Mouse (Mus musculus) gastrocnemius, postnatal 10 days (tissue): ENCODE measurements at regions not wholly inside any gene's neighbourhood (a gene's known extent, or its start where the extent isn't known, plus 50 kb on each side); places are given as distances from the start of the nearest gene placed in this dataset.

Source experiments
- DNase-seq: peaks from one replicate; pipeline ENCODE4 v3.0.0; 2021; ENCODE audit warnings: mixed read lengths

DNA sequence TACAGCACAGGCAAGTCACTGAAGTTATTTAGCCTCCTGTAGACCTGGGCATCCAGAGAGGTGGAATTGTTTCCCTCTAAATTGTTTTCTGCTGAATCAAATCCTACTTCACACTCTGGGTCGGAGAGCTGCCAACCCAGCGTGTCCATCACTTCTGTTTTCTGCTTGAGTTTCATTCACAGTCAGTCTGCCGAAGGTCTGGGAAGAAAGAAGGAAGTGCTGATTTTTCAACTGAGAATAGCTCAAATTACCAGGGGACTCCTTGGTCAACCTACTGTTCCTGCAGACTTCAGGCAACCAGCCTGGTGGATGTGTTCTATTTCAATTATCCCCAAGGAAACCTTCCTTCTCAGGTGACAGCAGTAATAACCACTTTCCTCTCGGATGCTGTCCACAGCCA, 179.1 kb upstream of the Nckap5 start:
- DNase-seq: no peak

DNA sequence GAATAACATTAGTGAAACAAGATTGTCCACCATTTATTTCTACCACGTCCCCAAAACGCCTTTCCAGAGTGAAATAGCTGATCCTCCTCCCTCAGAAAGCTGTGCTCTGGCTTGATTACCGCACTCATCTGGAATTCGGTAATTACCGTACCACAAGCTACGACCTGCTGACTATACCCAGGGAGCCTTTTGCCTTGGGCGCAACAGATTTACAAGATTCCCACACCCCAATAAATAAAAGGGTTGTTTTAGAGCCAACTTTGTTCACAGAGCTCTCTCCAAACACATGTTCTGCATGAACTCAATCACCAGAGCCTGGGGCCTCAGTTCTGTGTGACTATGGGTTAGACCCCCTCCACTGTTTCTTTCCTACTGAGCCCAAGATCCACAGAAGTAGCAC, 171.1 kb upstream of the Nckap5 start:
- no peak for DNase-seq

DNA sequence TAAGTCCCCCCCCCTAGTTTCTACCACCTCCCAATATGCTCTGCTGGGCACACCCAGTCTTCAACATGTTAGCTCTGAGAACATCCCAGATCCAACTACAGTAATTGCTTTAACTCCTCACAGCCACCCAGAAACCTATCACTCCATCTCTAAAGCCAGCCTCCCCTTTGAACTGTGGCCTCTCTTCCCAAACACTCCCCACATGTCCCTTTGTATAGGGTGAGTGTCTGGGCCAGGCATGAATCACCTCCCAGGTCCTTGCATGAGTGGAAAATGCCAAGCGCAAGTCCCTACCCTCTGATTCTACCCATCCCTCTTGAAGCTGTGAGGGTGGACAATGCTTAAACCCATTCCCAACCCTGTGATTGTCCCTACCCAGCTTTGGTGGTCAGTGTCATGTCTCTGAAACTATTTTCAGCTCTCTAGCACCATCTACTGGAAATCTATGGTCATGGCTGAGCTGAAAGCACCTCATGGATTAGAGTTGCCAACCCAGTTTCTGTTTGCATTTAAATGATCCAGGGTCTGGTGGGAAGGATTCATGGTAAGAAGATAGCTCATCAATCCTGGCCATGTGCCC, 162.6 kb upstream of the Nckap5 start:
- no peak for DNase-seq

DNA sequence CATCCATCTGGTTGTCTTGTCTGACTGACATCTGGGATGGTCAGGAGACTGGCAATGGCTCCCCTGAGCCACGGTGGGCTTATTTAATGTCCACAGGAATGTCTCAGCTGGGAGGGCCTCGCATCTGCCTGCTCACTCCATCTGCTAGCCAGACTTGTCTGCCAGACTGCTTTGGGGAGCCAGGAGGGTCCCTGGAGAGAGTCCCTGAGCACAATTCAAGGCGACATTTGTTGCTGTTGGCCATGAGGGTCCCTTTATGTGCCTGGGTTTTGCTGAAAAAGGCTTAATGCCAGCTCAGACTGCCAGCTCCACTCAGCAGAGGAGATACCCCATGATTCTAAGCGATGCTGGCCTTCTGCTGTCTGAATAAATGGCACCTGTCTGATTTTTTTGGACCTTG, 161.8 kb upstream of the Nckap5 start:
- DNase-seq: no peak

DNA sequence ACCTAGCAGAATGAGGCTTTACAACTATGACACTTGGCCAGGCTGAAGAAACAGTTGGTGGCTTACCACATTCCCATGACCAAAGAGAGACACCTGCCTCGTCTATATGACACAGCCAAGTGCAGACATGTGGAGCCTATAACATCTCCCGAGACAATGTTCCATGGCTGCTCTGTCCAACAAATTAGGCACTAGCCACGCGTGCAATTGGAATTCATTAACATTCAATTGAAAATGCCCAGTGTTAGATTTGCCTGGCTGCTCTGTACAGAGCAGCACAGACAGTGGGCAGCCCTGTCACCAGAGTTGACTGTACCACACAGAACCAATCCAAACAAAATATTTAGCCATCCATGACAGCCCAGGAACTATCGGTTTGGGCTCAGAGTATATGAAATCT, 152.2 kb upstream of the Nckap5 start:
- DNase-seq: no peak

DNA sequence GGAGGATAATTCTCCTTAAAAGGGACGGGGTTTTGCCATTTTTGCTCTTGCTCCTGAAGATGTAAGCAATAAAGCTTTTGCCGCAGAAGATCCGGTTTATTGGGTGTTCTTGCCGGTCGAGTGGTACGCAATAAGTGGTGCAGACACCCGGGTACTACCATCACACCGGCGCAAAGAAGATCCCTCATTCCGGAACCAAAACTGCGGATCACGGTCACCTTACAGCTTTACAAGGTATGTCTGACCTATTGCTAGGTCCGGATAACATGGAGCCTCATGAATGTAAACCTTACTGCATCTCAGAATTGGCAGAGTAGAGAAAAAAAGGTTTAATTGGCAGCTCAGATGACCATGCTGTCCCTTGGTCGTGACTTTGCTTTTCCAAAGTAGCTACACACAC, 149.7 kb upstream of the Nckap5 start:
- no peak for DNase-seq

DNA sequence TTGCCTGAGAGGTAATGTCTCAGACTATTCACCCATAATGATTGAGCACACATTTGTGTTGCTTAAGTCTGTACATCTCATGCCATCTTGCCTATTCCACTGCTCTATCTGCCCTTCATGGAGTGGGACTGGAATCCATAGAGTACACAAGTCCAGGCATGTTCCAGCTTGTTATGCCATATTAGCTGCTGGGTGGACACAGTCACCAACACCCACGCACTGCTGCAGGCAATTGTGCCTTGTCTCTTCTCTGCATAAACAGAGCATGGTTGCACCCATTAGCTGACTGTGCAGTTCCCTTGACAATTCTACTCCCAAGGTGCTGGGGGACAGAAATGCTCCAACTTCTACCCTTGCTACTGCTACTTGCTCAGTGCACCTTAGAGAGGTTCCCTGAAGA, 143.3 kb upstream of the Nckap5 start:
- DNase-seq: no peak

DNA sequence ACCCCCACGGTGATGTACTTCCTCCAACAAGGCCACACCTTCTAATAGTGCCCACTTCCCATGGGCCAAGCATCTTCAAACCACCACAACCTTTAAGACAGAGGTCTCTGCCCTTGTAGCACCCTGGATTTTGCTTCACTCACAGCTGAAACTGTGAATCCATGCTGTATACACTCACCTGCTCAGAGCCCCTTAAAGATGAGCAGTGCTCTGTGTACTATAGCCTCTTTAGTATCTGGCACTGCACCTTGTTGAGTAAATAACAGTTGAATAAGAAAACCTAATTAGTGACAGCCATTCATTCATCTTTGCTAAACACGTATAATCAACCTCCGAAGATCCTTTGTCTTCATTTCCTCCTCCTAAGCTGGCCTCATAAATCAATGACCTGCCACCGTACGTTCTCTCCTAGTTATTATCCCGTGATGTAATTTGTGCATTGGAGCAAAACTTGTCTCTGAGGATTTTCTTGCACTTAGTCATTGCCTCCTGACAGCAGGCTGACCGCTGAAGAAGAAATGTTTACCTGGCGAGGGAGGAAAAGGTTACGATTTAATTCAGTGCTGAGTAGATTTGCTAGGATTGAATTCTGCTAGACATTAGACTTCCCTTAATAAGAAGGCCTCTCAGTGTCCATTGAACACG, 141.3 kb upstream of the Nckap5 start:
- DNase-seq: no peak

DNA sequence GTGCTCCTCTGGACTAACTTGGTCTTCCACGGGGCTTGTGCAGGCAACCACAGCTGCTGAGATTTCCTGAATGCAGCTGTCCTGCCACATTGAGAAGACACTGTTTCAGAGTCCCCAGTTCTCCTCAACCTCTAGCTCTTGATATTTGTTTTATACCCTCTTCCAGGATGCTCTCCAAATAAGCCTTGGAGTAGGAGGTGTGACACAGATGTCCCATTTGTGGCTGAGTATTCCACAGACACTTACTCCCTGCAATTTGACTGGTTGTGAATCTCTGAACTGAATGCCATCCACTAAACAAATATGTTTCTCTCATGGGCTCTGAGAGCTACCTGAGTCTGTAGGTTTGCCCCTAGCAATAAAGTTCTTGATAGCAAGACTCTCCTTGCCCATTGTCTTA, 140.5 kb upstream of the Nckap5 start:
- DNase-seq: no peak

DNA sequence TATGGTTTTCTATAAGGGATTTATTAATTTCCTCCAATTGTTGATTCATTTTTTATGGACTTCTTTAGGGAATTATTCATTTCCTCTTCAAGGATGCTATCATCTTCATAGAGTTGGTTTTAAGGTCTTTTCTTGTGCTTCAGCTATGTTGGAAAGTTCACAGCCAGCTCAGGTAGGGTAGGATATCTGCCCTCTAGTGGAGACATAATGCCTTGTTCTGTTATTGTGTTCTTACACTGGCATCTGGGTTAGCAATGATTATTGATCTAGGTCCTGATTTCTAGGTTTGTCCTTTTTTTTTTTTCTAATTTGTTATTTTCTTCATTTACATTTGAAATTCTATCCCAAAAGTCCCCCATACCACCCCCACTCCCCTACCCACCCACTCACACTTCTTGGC, 135.8 kb upstream of the Nckap5 start:
- no peak for DNase-seq

DNA sequence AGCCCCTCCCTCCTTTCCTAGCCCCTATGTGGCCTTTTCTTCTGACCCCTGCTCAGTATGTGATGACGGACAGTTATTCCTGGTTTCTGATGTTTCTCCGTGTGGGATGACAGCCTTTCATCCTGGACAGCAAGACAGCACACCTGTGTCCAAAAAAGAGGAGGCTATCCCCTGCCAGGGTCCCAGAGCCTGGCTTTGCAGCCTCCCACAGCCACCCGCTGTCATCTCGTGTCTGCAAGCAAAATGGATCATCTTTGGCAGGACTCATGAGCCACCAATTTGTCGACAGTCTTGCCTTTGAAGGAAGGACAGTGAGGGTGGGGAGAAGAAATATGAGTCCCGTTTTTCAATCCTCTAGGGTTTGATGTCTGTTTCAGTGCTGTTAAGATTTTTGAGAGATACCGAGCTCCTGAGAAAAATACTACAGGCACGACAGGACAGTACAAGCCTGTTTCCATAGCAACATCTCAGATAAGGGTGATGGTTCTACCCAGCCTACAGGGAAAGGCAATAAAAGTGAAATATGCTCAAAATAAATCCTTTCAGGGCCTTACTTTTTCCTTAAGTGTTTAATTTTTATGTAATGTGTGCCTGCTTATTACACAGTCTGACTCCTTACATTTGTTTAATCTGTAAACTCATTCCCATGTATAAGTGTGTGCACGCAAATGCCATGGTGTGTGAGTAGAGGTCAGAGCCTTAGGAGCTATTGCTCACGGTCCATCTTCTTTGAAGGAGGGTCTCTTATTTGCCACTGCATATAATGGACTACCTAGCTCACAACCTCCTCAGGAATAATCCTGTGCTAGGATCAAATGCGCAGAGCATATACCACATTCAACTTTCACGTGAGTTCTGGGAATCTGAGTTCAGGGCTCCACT, 125.5 kb upstream of the Nckap5 start:
- no peak for DNase-seq

DNA sequence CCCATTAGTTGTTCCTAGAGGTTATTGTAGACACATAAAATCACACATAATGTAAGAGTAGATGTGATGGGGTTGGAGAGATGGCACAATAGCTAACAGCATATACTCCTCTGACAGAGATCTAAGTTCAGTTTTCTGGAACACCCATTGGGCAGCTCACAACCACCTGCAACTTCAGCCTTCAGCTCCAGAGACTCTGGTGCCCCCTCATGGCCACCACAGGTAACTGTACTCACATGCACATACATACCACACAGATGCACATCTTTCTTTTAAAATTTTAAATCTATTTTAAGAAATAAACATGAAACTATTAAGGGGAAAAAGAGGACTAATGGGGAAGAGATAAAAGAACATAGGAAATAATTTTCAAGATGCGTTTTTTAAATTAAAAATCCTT, 117.3 kb upstream of the Nckap5 start:
- no peak for DNase-seq

DNA sequence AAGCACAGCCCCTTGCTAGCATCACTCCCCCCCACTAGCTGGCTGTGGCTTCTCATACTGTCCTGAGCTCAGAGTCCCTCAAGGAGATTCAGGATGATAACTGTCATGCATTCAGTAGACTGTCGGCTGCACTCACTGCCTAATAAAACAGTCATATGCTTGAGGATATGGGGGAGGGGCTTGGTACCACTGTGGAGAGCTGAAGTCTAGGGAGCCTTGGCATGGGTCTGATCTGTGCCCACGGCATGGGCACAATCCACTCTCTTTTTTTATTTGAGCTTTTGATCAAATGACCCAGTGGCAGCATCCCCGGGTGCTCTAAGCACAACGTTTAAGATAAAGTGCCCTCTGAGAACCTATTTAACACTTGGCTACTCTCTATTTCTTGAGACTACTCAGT, 102.1 kb upstream of the Nckap5 start:
- no peak for DNase-seq

DNA sequence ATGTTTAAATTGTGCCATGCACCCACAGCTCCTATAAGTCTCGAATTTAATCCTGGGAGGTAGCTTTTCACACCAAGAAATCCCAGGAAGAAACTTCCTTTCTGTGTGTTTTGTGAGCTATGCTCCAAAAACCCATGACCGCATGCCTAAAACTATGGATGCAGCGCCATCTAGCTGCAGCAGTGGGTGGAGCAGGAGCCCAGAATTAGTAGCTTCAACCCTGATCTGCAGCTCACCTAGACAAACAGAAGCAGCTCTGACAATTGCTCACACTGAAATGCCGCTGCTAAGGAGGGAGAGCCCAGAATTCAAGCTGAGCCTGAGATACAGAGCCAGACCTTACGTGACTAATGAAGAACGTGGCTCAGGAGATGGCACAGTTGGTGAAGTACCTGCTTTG, 101.2 kb upstream of the Nckap5 start:
- peak; percentile 77 for DNase-seq

DNA sequence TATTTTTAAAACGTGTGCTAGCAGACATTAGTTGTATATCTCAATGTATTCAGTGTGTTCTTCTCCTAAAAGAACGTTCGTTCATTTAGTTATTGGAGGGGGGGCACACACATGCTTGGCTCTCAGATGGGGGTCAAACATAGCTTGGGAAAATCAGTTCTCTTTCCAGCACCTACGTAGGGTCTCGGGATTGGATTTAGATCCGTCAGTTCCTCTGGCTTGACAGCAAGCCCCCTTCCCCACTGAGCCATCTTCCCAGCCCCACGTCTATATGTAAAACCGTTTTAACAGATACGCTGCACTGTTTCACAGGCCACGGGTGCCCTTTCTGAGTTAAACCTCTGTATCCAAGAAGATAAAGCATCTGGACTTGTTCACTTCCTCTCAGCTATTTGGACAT, 100.5 kb upstream of the Nckap5 start:
- no peak for DNase-seq

DNA sequence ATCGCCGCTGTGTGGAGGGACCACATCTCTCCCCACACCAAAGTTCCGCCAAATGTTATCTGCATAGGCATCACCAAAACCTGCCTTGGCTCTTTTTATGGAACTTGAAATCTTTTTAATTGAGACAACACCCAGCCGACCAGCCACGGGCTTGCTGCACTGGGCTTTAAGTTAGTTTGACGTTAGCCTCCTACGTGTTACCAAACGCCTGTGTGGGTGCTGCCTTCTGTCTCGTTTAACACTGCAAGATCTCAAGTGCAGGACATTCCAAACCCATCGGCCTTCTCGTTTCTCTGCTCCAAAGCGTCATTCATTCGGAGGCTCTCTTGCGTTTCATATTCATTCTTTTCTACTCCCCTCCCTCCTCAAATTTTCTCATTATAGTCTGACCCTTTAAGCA, 100.0 kb upstream of the Nckap5 start:
- no peak for DNase-seq

DNA sequence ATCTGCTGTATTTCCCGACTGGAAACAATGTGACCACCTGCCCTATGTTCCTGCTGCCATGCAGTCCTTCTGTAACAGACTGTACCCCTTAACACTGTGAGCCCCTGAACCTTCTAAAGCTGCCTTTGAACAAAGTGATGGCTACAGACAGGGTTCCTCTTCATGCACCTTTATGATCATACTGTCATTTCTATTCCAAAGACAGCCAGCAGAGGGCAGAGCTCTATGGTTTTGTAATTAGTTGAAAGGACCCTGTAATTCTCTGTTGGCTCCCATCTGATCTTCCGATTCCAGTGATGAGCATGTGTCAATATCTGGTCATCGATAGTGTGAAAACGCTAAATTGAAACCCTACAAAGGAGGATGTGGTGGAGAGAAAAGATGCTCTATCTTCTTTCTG, 99.1 kb upstream of the Nckap5 start:
- DNase-seq: no peak

DNA sequence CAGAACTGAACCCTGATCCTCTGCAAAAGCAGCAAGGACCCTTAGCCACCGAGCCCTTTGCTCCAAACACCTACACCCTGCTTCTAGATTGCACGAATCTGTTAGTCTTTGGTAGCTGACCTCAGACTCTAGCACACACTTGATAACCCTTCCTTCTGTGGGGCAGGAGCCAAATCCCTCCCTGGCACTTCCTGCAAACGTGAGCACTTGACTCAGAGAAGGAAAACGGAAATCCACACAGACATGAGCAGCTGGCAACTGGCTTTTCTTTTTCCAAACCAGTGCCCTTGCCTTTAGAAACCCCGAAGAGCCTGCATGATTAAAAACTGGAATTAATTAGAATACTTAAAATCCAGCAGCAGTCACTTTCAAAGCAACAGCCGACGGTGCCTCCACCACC, 97.6 kb upstream of the Nckap5 start:
- no peak for DNase-seq

DNA sequence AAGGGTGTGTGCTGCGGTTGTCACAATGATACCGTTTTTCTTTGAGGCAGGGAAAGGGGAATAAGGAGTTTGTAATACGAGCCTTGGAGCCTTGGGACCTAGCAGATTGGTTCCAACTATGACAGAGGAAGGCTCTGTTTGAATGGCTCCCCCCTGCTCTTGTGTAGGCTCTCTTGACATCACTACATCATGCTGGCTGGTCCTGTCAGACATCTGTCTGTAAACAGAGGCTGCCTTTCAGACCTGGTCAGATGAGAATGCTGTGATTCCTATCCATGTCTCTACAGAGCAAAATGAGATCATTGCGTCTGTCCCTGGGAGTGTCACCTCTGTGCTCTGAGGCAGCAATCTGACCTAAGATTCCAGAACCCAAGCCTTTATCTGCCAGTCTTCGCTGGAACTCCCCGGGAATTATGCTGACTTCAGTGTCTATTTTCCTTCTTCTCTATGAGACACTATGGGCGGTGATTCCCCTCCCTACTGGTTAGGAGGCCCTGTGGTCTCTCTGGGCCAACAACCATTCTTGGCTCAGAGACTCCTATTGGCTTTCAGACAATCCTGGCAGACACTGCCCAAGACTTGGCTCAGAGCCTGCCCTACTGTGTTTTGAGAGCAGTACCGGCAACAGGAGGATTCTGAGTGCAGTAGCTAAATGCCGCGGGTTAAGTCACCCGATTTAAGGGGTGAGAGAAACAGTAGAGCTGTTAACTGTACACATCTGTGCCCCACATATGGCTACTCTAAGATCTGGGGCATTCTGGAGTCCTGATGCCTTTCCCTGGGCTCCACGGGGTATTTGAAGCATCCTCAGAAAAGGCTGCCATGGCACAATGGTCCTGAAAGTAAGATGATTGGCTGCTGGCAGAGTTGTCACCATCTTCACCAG, 94.8 kb upstream of the Nckap5 start:
- DNase-seq: peak; percentile 57

DNA sequence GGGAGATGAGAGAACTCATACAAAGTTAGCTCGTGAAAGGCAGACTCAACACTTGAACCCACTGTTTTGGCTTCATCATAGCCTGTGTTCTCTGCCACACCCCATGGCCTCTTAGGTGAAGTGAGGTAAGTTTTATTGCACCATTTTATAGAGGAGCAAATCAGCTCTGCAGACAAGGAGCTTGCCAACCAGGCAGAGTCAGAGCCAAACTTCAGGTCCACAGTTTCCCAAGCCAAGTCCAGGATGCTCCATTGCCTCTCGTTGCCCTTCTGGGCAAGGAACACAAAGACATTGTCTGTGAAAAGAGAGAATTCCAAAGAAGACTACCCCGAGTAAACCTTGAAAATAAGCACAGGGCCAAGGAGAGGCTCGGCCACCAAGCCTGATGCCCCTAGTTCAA, 93.4 kb upstream of the Nckap5 start:
- no peak for DNase-seq

DNA sequence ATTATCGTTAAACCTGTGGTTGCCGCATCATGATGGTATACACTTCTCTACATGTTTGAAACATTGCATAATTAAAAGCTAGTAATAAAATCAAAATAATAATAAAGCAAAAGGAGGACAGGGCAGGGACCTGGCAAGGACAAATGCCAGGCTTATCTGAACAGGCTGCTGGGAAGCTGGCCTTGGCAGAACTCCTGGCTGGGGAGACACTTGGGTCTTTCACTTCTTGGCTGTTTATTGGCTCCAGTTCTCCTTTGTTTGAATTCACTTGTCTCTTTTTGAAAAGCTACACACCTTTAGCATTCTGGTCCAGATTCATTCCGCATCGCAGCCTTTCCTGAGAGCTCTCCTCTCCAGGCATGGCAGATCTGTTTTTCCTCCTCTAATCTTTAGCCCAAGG, 91.6 kb upstream of the Nckap5 start:
- no peak for DNase-seq

DNA sequence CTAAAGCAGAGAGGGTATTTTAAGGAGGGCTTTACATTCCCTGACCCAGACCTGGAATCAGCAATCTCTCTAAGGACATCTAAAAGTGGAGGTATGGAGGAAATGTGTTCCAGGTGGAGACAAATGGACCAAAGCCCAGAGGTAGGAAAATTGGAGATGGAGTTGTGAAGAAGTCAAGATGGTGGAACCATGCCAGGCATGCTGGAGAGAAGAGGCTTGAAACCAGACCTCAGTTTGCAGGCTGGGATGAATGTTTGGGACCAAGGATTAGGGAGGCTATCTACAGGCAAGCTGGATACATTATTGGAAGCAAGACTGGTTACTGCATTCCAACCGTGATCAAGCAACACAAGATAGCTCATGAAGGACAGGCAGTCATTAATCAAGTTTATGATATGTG, 88.3 kb upstream of the Nckap5 start:
- no peak for DNase-seq

DNA sequence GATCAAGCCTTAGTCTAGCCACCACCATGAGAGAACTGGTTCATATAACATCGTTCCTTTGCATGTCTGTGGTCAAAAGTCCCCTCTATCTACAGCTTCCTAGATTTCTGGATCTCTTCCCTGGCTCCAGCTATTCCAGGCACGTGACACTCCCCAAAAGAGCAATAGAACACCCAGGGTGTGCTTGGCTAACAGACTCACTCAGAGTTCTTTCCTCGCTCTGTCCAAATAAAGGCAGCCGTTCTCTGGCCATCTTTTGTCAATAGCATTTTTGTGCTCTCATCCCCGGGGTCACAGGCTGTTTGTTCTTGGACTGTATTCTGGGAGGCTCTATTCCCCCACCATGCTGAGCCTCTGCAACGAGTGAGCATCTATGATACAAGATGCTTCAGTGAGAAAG, 87.3 kb upstream of the Nckap5 start:
- DNase-seq: no peak
